19 mouse cellular contexts compared by ENCODE assay signal in the genomic region with DNA sequence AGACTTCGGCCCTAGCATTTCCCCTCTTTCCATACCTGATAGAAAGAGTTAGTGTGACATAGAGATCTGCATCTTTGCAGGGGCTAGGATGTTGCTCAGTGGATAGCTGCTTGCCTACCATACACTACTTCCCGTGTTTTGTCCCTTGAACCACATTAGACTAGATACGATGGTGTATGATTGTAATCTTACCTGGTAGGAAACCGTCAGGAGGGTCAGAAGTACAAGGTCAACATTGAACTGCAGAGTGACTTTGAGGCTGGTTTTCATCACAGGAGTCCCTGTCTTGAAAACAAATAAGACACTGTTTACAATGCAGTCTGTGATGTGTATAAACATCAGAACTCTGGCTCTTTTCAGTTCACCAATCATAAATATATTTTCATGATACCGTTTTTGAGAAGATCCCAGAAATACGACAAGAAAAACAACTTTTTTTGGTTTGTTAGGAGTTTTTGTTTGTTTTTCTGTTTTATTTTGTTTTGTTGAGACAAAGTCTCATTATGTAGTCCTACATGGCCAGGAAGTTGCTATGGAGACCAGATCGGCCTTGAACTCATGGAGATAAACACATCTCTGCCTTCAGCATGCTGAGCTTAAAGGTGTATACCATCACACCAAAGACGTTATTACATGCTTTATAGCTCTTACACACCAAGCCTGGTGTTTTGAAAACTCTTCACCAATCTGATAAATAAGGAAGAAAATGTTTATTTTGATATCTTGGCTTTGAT.
"Had no signal": no experiment of that assay in that cellular context is flagged by ENCODE, and none has a peak within 500 bp of the region (broad histone marks: within the 10 kb centered on the region; RNA-seq: fewer than 3 reads in every experiment).

No protein-coding gene starts in this region.

- H3K27me3 ChIP-seq: lung, embryonic 15.5 days; midbrain, embryonic 12.5 days; midbrain, embryonic 15.5 days; neural tube, embryonic 13.5 days; neural tube, embryonic 15.5 days had no signal

- H3K27ac ChIP-seq: lung, embryonic 15.5 days; midbrain, embryonic 10.5 days; midbrain, embryonic 12.5 days; midbrain, embryonic 15.5 days; neural tube, embryonic 13.5 days; neural tube, embryonic 15.5 days had no signal

- H3K4me3 ChIP-seq: lung, embryonic 15.5 days; midbrain, embryonic 10.5 days; midbrain, embryonic 12.5 days; midbrain, embryonic 15.5 days; myocyte; neural tube, embryonic 13.5 days; neural tube, embryonic 15.5 days had no signal

- H3K9me3 ChIP-seq: lung, embryonic 15.5 days; midbrain, embryonic 10.5 days; midbrain, embryonic 12.5 days; midbrain, embryonic 15.5 days; neural tube, embryonic 13.5 days; neural tube, embryonic 15.5 days had no signal

- H3K36me3 ChIP-seq: lung, embryonic 15.5 days; midbrain, embryonic 10.5 days; midbrain, embryonic 12.5 days; midbrain, embryonic 15.5 days; neural tube, embryonic 13.5 days; neural tube, embryonic 15.5 days had no signal

- ATAC-seq: lung, postnatal 0 days; midbrain, embryonic 15.5 days had no signal

- H3K9ac ChIP-seq: lung, embryonic 15.5 days; midbrain, embryonic 12.5 days; midbrain, embryonic 15.5 days; neural tube, embryonic 13.5 days; neural tube, embryonic 15.5 days had no signal

- H3K4me1 ChIP-seq: lung, embryonic 15.5 days; midbrain, embryonic 12.5 days; midbrain, embryonic 15.5 days; neural tube, embryonic 13.5 days had no signal

- H3K4me2 ChIP-seq: lung, embryonic 15.5 days; midbrain, embryonic 12.5 days; midbrain, embryonic 15.5 days; neural tube, embryonic 13.5 days; neural tube, embryonic 15.5 days had no signal

- DNase-seq: lung, adult 2 months; lung, postnatal 14 days; lung, postnatal 4 days; retina, postnatal 1 day; right cerebral cortex, adult 18-20 months; right cerebral cortex, postnatal 25 days; right cerebral cortex, postnatal 4 days; spleen, adult 18-20 months; thymus, adult 18-20 months; thymus, postnatal 14 days; thymus, postnatal 36 days had no signal
